Mouse (Mus musculus) forebrain, embryonic 11.5 days (tissue): ENCODE results near the gene Epas1. TPM values are rescaled to one million over a fixed set of nuclear protein-coding genes. Genes with fewer than 3 reads are reported as not detected.

ENCODE experiments used
- ATAC-seq: fragments of 200-750 bp; cut with Nextera tagmentation; replicated peaks from 2 replicates; pipeline ENCODE4 v1.8.0; 2017; ENCODE audit warnings: moderate TSS enrichment; ENCODE audit not compliant: low FRiP score
- DNase-seq: peaks from one replicate; pipeline ENCODE4 v3.0.0-alpha.2; 2017; ENCODE audit warnings: low spot score
- H3K27ac ChIP-seq: fragments of 300-500 bp; sonication (generic); 2 replicates; pipeline ENCODE4 v1.5.1; 2014; ENCODE audit warnings: low read depth, low read length
- H3K27me3 ChIP-seq: fragments of 300-500 bp; sonication (generic); 2 replicates; pipeline ENCODE4 v1.6.1; 2014; ENCODE audit warnings: mild to moderate bottlenecking, low read length, mixed read lengths; ENCODE audit not compliant: control insufficient read depth, insufficient read depth
- H3K36me3 ChIP-seq: fragments of 300-500 bp; sonication (generic); 2 replicates; pipeline ENCODE4 v1.6.1; 2014; ENCODE audit warnings: mild to moderate bottlenecking, low read length, moderate library complexity, mixed read lengths; ENCODE audit not compliant: control insufficient read depth, insufficient read depth
- H3K4me1 ChIP-seq: fragments of 300-500 bp; sonication (generic); replicated peaks from 2 replicates; pipeline ENCODE4 v1.6.1; 2014; ENCODE audit warnings: low read length, mixed read lengths; ENCODE audit not compliant: control insufficient read depth, insufficient read depth
- H3K4me2 ChIP-seq: fragments of 300-500 bp; sonication (generic); 2 replicates; pipeline ENCODE4 v1.6.1; 2014; ENCODE audit warnings: low read depth, mild to moderate bottlenecking, low read length, moderate library complexity, mixed read lengths; ENCODE audit not compliant: severe bottlenecking
- H3K4me3 ChIP-seq: fragments of 300-500 bp; sonication (generic); 2 replicates; pipeline ENCODE4 v1.5.1; 2014; ENCODE audit warnings: low read depth, low read length
- H3K9ac ChIP-seq: fragments of 300-500 bp; sonication (generic); 2 replicates; pipeline ENCODE4 v1.6.1; 2014; ENCODE audit warnings: low read length
- H3K9me3 ChIP-seq: fragments of 300-500 bp; sonication (generic); 2 replicates; pipeline ENCODE4 v1.6.1; 2016; ENCODE audit warnings: low read length, mixed read lengths; ENCODE audit not compliant: control insufficient read depth
- WGBS: fragments of 180-500 bp; shearing (Covaris S2); extraction: QIAGEN DNeasy Blood & Tissue Kit; methylation state at CpG from one replicate; pipeline ENCODE4 v1.1.7; 2014; 5-methylcytosine and 5-hydroxymethylcytosine counted together
- polyA plus RNA-seq: library from polyadenylated mRNA; unstranded; fragments of >200 nt; fragmentation: Nextera tagmentation; extraction: Ambion mirVana; gene quantifications from 2 replicates; pipeline ENCODE4 v1.2.1, GENCODE M21; 2014

Epas1 gene
- polyA plus RNA-seq, 1 experiment from 2014 or later: 6.9 TPM

- Histone ChIP-seq H3K36me3 (no peaks in the 10 kb centered on the region), H3K27ac (no peak overlapping the region), H3K27me3 (peaks cover 37% of the 10 kb centered on the region), H3K4me2 (no peak overlapping the region), H3K4me3 (no peak overlapping the region), H3K9me3 (no peaks in the 10 kb centered on the region), H3K9ac (no peak overlapping the region), H3K4me1 (peaks cover 7% of the 10 kb centered on the region)
- 66% methylated on average over 10 of the region's 10 CpGs for WGBS
- DNase-seq (no peak), ATAC-seq (no peak)
These were observed 2.1 kb upstream of the Epas1 start for GRCm38 (mm10) chr17:86751373-86751871.

GRCm38 (mm10) chr17:86753931-86754805 is 668 bp downstream of the Epas1 start:
- H3K27me3 ChIP-seq: peaks cover 41% of the 10 kb centered on the region
- H3K27ac ChIP-seq: no peak overlapping the region
- DNase-seq (peak; percentile 72), ATAC-seq (peak; percentile 34; the same call in 1 of the 2 replicates)
- H3K36me3 ChIP-seq: no peaks in the 10 kb centered on the region
- H3K4me3 ChIP-seq: peak overlapping the region; percentile 53
- H3K9ac ChIP-seq: peak overlapping the region; percentile 21; the same call in 1 of the 2 replicates
- under 1% methylated on average over 55 of the region's 55 CpGs for WGBS
- no peaks in the 10 kb centered on the region for H3K9me3 ChIP-seq
- H3K4me2 ChIP-seq: peak overlapping the region; percentile 93
- peaks cover 7% of the 10 kb centered on the region for H3K4me1 ChIP-seq

GRCm38 (mm10) chr17:86754806-86755571 is 1.5 kb downstream of the Epas1 start:
- Histone ChIP-seq H3K27me3 (peaks cover 41% of the 10 kb centered on the region), H3K4me2 (peak overlapping the region; percentile 93), H3K27ac (no peak overlapping the region), H3K9ac (no peak overlapping the region), H3K4me1 (peaks cover 7% of the 10 kb centered on the region), H3K4me3 (peak overlapping the region; percentile 53), H3K36me3 (no peaks in the 10 kb centered on the region), H3K9me3 (no peaks in the 10 kb centered on the region)
- ATAC-seq (no peak), DNase-seq (peak; percentile 63)
- 2% methylated on average over 52 of the region's 52 CpGs for WGBS

- no peak for ATAC-seq
- H3K27me3 ChIP-seq: peaks cover 41% of the 10 kb centered on the region
- WGBS: 16% methylated on average over 11 of the region's 11 CpGs
- H3K4me3 ChIP-seq: peak overlapping the region; percentile 53; the same call in 1 of the 2 replicates
- no peaks in the 10 kb centered on the region for H3K9me3 ChIP-seq
- no peak for DNase-seq
- no peaks in the 10 kb centered on the region for H3K36me3 ChIP-seq
- no peak overlapping the region for H3K27ac ChIP-seq
- H3K4me2 ChIP-seq: no peak overlapping the region
- H3K9ac ChIP-seq: no peak overlapping the region
- peaks cover 7% of the 10 kb centered on the region for H3K4me1 ChIP-seq
These were observed 2.2 kb downstream of the Epas1 start for GRCm38 (mm10) chr17:86755581-86756195.

- 51% methylated on average over 2 of the region's 2 CpGs for WGBS
- peaks cover 36% of the 10 kb centered on the region for H3K27me3 ChIP-seq
These were observed 4.1 kb downstream of the Epas1 start for GRCm38 (mm10) chr17:86757621-86758020.

GRCm38 (mm10) chr17:86761859-86762258 is 8.4 kb downstream of the Epas1 start:
- H3K4me1 ChIP-seq: no peaks in the 10 kb centered on the region
- DNase-seq (no peak), ATAC-seq (no peak)
- no peaks in the 10 kb centered on the region; the same call in 1 of the 2 replicates for H3K27me3 ChIP-seq
- H3K36me3 ChIP-seq: no peaks in the 10 kb centered on the region
- no peak overlapping the region for H3K9ac ChIP-seq
- H3K4me3 ChIP-seq: no peak overlapping the region
- H3K4me2 ChIP-seq: no peak overlapping the region
- no peak overlapping the region for H3K27ac ChIP-seq
- no peaks in the 10 kb centered on the region for H3K9me3 ChIP-seq
- WGBS: 90% methylated on average over 5 of the region's 5 CpGs

More at GRCm38 (mm10) chr17:86757621-86758020, 4.1 kb downstream of the Epas1 start:
- no peak for DNase-seq
- no peak for ATAC-seq
- no peaks in the 10 kb centered on the region for H3K9me3 ChIP-seq
- no peaks in the 10 kb centered on the region for H3K36me3 ChIP-seq
- H3K4me1 ChIP-seq: peaks cover 7% of the 10 kb centered on the region
- H3K4me3 ChIP-seq: no peak overlapping the region
- no peak overlapping the region for H3K4me2 ChIP-seq
- H3K27ac ChIP-seq: no peak overlapping the region
- H3K9ac ChIP-seq: no peak overlapping the region

- no peak overlapping the region for H3K27ac ChIP-seq
- 84% methylated on average over 11 of the region's 11 CpGs for WGBS
- no peaks in the 10 kb centered on the region for H3K36me3 ChIP-seq
- no peak for DNase-seq
- H3K9me3 ChIP-seq: no peaks in the 10 kb centered on the region
- no peak overlapping the region for H3K4me3 ChIP-seq
- H3K27me3 ChIP-seq: no peaks in the 10 kb centered on the region; the same call in 1 of the 2 replicates
- H3K4me1 ChIP-seq: no peaks in the 10 kb centered on the region
- no peak overlapping the region for H3K4me2 ChIP-seq
- H3K9ac ChIP-seq: no peak overlapping the region
- no peak for ATAC-seq
These were observed 9.2 kb downstream of the Epas1 start for GRCm38 (mm10) chr17:86762479-86763242.
